Mouse (Mus musculus) cerebellum, adult 8-10 months (tissue): ENCODE measurements around the gene Tmem129.
A peak's percentile ranks its signal among the peaks of the same experiment; 100 is the strongest.

Source experiments
- DNase-seq: peaks from one replicate; pipeline ENCODE4 v3.0.0; 2022

The Tmem129 gene

GRCm38 (mm10) chr5:33684932-33685331, 26.7 kb upstream of the Tmem129 start:
- no peak for DNase-seq

DNA sequence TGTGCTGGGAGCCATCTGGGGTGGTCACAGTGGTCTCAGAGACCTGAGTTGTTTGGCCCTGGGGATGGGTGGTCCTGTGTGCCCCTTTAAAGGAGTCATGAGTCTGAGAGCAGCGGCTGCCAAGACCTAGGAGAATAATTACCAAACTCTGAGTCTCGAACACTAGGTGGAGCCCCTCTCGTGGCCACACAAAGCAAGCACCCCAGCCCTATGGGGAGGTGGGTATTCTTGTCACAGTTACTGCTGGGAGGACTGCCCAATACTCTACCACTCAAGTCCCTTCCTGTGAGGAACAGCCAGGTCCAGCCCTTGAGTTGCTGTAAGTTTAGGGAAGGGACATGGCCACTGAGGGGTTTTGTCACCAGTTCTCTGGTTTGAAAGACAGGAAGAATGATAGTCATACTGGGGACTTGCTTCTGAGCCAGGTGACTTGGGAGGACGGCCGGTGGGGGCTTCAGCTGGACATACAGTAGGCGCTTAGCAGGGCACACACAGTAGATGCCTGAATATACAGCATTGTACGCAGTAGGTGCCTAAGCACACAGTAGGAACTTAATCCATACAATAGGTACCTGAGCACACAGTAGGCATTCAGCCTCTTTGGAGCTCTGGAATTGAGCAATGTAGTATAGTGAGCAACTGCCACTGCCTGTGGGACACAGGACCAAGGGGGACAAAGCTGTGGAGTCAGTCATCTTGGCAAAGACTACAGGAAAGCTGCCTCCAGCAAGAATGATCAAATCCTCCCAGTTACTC, 25.9 kb upstream of the Tmem129 start:
- DNase-seq = no peak

GRCm38 (mm10) chr5:33682963-33683362, 24.7 kb upstream of the Tmem129 start:
- DNase-seq = no peak

GRCm38 (mm10) chr5:33681611-33682388, 23.6 kb upstream of the Tmem129 start:
- DNase-seq = no peak

- no peak for DNase-seq
Measured at GRCm38 (mm10) chr5:33681044-33681443, 22.8 kb upstream of the Tmem129 start.

GRCm38 (mm10) chr5:33678244-33678643, 20.0 kb upstream of the Tmem129 start:
- no peak for DNase-seq

DNA sequence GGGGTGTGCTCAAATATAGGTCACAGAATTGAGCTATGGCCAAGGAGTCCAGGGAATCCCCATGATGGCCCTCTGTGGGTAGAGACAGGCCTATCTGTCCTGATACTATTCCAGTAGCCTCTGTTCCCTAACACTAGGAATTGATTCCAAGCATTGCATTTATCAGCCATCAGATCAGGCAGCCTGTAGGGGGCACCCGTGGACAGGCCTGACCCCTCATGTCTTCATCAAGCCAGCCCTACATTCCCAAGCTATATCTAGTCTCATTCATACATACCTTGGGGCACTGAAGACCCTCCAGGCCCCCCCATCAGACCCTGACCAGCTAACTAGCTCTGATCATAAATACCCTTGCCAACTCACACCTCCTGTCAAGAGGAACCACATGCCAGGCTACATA, 17.7 kb upstream of the Tmem129 start:
- DNase-seq = no peak

- no peak for DNase-seq
Measured at GRCm38 (mm10) chr5:33674439-33674838, 16.2 kb upstream of the Tmem129 start.

DNA sequence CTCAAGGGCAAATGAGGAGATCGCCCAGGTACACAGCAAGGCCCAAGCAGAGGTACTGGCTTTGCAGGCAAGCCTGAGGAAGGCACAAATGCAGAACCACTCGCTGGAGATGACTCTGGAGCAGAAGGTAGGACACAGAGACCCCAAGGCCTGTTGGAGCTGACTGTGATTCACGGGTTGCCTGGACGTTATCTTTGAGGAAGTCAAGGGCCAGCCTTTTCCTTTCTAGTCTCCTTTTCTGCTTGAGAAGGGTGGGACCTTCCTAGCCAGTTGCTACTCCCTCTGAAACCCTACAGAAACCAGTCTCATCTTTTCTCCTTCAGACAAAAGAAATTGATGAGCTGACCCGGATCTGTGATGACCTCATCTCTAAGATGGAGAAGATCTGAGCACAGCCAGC, 13.4 kb upstream of the Tmem129 start:
- DNase-seq = no peak

DNA sequence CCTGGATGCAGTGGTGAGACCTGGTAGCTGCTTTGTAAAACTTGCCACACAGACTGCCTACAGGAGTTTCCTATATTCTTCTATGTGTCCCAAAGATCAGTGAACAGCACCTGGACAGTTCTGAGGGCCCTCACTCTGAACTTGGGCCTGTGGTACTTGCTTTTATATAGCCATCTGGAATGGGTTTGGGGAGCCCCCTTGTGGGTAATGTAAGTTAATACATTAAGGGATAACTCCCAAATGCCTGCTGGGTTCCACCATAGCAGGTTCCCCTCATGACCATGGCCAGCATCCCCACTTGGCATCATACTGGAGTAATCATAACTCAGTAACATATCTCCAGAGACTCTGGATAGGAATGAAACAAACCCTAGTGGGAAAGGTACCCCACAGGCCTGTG, 10.0 kb upstream of the Tmem129 start:
- DNase-seq = no peak

DNA sequence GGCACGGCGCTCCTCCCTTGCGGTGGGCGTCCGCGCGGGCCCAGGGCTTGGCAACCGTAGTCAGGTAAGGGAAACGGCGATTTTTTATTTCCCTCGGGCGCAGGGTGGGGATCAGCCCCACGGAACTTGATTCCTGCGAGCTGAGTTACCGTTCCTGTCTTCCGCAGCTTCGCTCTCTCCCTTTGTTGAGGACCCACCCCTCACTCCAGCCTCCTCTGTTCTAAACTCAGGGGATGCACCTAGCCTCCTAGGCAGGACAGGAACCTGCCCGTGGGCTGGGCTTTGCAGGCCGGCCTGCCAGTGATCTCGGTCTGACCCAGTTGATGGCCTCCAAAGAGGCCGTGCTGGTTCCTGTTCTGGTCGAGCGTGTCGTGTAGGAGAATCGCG, 441 bp upstream of the Tmem129 start:
- DNase-seq = no peak

GRCm38 (mm10) chr5:33657251-33657786, 897 bp downstream of the Tmem129 start:
- DNase-seq = no peak

DNA sequence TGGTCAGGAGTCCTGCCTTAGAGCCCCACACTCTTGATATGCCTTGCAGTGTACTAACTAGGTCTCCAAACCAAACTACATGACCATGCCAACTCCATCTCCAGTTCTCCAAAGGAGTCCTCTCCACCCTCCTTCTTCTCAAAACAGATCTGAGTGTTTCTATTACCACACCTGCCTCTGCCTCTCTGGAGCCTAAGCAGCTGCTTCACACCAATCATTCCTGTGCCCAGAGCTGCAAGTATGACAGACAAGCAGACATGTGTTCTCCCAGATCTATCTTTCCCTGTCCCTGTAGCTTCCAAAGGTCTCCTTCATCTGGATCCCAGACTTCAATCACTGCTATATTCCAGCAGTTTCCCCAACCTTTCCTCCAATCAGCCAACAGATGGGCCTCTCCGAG, 1.5 kb downstream of the Tmem129 start:
- no peak for DNase-seq

GRCm38 (mm10) chr5:33655251-33655840, 2.9 kb downstream of the Tmem129 start:
- DNase-seq = no peak

DNA sequence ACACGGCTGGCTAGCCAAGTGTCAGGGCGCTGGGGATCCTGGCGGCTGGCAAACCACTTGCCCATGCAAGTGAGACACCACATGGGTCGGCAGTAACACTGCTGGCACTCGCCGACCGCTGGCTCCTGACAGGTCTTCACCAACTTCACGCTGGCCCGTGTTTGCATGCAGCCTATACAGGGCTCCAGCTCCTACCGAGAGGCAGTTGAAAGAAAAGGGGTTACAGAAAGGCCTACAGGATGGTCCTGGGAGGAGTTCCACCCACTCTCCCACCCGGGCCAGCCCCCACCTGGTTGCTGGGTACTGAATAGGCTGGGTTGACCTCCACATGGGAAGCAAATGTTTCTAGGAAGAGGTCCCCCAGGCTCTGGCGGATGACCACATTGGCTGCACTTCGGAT, 3.8 kb downstream of the Tmem129 start:
- DNase-seq = no peak

GRCm38 (mm10) chr5:33652783-33653173, 5.4 kb downstream of the Tmem129 start:
- no peak for DNase-seq

GRCm38 (mm10) chr5:33651921-33652782, 6.1 kb downstream of the Tmem129 start, which contains the start of gene Slbp:
Slbp (minus strand) TSS chr5:33652574.
- peak; percentile 95 for DNase-seq

GRCm38 (mm10) chr5:33651541-33651920, 6.7 kb downstream of the Tmem129 start:
- no peak for DNase-seq

DNA sequence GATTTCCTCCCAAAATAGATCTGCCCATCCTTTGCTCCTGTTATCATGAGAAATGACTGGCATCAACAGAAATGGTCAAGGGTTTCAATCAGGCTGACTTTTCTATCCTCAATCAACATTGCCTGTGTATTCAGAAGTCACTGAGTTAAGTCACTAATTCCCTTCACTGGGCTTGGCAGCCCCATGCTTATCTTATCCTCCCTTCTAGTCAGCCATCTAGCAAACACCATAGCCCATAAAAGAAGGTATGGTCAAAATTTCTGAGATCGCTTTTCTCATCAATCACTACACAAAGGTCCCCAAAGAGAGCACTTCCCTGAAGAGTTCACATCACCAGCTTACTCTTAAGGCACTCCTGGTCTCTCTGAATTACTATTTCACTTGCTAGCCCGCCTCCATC, 7.2 kb downstream of the Tmem129 start:
- DNase-seq = no peak

DNA sequence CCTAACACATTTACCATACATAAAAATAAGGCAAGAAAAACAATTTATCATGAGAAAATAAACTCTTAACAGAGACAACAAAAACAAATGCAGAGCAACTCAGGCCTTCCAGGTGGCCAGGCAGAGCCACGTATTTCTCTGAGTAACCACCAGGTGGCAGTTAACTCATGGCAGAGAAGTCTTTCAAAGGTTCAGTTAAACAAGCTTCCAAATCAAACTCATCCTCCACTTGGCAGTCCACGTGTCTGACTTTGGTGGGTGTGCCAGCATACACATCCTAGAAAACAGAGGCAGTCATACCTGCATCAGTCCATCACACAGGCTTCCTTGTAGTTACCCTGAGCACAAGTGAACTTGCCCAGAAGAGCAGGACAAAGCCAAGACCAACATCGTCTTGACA, 17.6 kb downstream of the Tmem129 start:
- DNase-seq = no peak

- no peak for DNase-seq
Measured at GRCm38 (mm10) chr5:33638826-33639225, 19.4 kb downstream of the Tmem129 start.

- no peak for DNase-seq
Measured at GRCm38 (mm10) chr5:33637606-33638350, 20.4 kb downstream of the Tmem129 start.
